Mouse (Mus musculus) kidney, adult 2 months (tissue): Measurements from ENCODE around the gene Gm21103.
"Not testable (repeated sequence)": the region's sequence is repeated elsewhere in the genome, so short reads cannot be mapped to it uniquely, and the experiment has no call there.

Source experiments
- CTCF ChIP-seq: fragments of 200-500 bp; conservative IDR thresholded peaks from 2 replicates; pipeline ENCODE4 v1.5.1; 2011; ENCODE audit warnings: low read depth, mild to moderate bottlenecking, control low read depth, low read length, moderate library complexity, mixed read lengths; ENCODE audit not compliant: insufficient read depth, insufficient read length
- POLR2A ChIP-seq: fragments of 200-500 bp; IDR thresholded peaks from one replicate; pipeline ENCODE4 v1.6.1; 2011; ENCODE audit warnings: low read depth, low read length, control low read depth

GRCm38 (mm10) chr14:6286931-6287715 is 17.5 kb downstream of the Gm21103 start, which contains the start of gene Gm3411:
- not testable (repeated sequence) for TF ChIP-seq CTCF, POLR2A
